Mouse (Mus musculus): ENCODE measurements around the gene Mss51.

Gene Mss51

GRCm38 (mm10) chr14:20451765-20452331 is 44.9 kb downstream of the Mss51 start, which contains the start of gene Cfap70:
Gene Cfap70, minus strand, starts transcription at chr14:20452226.
- peak; percentile 24 to 67 for DNase-seq (ENCODE audit: low spot score in 2 of 2)

- no peak for DNase-seq (ENCODE audit: low spot score in 2 of 2)
These were observed 45.4 kb downstream of the Mss51 start for GRCm38 (mm10) chr14:20451302-20451701.

DNA sequence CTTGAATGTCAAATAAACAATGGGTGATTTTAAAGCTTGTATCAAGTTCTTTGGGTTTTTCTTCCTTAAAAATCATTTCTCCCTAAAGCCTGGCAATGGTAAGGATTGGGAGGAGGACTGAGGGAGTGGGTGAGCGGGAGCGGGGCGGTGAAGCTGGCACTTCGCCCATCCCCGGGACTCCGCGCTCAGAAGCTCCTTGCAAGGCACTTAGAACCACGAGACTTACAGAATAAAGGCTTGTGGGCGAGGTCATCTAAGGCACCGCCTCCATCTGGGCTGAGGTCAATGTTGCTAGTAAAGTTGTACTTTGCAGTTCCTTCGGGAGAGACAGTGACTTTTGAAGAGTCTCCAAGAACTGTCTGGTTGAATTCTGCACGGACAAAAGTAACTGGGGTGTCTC is 49.5 kb downstream of the Mss51 start:
- peak; percentile 52 to 57 for DNase-seq (ENCODE audit: low spot score in 2 of 2)

- DNase-seq (ENCODE audit: low spot score in 2 of 2): no peak
These were observed 54.4 kb downstream of the Mss51 start for GRCm38 (mm10) chr14:20442252-20442651.

DNA sequence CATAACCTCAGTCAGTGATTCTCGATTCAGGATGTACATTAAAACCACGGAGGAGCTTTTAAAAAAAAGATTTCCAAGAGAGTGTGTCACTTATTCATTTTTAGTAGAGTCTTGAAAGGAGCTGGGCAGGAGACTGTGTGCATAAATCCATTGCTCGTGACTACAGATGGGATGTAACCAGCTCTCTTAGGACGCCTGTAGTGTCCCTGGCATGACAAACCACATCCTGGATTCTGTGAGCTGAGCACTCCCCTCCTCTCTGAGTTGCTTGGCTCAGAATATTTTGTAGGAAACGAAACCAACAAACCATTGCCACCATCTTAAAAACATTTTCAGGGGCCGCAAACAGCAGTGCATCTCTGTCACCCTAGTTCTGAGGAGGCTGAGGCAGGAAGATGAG is 59.7 kb downstream of the Mss51 start:
- DNase-seq (ENCODE audit: low spot score in 2 of 2): no peak
